26 mouse cellular contexts compared by ENCODE assay signal in genomic region chr1:148664409-148664808, GRCm38 (mm10).
"Had no signal": no experiment of that assay in that cellular context is flagged by ENCODE, and none has a peak within 500 bp of the region (broad histone marks: within the 10 kb centered on the region; RNA-seq: fewer than 3 reads in every experiment).

No protein-coding gene starts in this region.

- H3K4me2 ChIP-seq: heart, embryonic 12.5 days; hindbrain, embryonic 13.5 days; hindbrain, embryonic 15.5 days; intestine, embryonic 15.5 days; limb, embryonic 13.5 days; limb, embryonic 15.5 days; liver, embryonic 12.5 days had no signal

- H3K27ac ChIP-seq: gastrocnemius, adult 2 months; heart, embryonic 10.5 days; hindbrain, embryonic 10.5 days; hindbrain, embryonic 13.5 days; hindbrain, embryonic 15.5 days; intestine, embryonic 15.5 days; layer of hippocampus, adult 2 months; limb, embryonic 13.5 days; limb, embryonic 15.5 days; liver, embryonic 12.5 days; liver, embryonic 14.5 days had no signal

- H3K4me1 ChIP-seq: heart, embryonic 10.5 days; heart, embryonic 12.5 days; hindbrain, embryonic 10.5 days; hindbrain, embryonic 13.5 days; hindbrain, embryonic 15.5 days; intestine, embryonic 15.5 days; limb, embryonic 13.5 days; limb, embryonic 15.5 days; liver, embryonic 12.5 days had no signal

- H3K4me3 ChIP-seq: gastrocnemius, adult 2 months; heart, embryonic 10.5 days; heart, embryonic 12.5 days; hindbrain, embryonic 10.5 days; hindbrain, embryonic 13.5 days; hindbrain, embryonic 15.5 days; intestine, embryonic 15.5 days; layer of hippocampus, adult 2 months; limb, embryonic 13.5 days; limb, embryonic 15.5 days; liver, embryonic 12.5 days had no signal

- H3K27me3 ChIP-seq: heart, embryonic 12.5 days; hindbrain, embryonic 13.5 days; hindbrain, embryonic 15.5 days; intestine, embryonic 15.5 days; limb, embryonic 13.5 days; limb, embryonic 15.5 days; liver, embryonic 12.5 days had no signal

- ATAC-seq: inflammation-experienced regulatory T-cells, adult 6 months; intestine, embryonic 15.5 days; intestine, postnatal 0 days; liver, embryonic 12.5 days had no signal

- H3K9ac ChIP-seq: heart, embryonic 12.5 days; hindbrain, embryonic 13.5 days; hindbrain, embryonic 15.5 days; intestine, embryonic 15.5 days; limb, embryonic 13.5 days; limb, embryonic 15.5 days; liver, embryonic 12.5 days; liver, embryonic 14.5 days had no signal

- DNase-seq: gastrocnemius, adult 2 months; gastrocnemius, postnatal 10 days; gastrocnemius, postnatal 25 days; heart, adult 18-20 months; heart, postnatal 10 days; heart, postnatal 4 days; kidney, adult 18-20 months; kidney, adult 8-10 months; kidney, postnatal 10 days; kidney, postnatal 25 days; kidney, postnatal 4 days; layer of hippocampus, postnatal 36 days; left cerebral cortex, postnatal 4 days had no signal

- H3K9me3 ChIP-seq: heart, embryonic 10.5 days; heart, embryonic 12.5 days; hindbrain, embryonic 10.5 days; hindbrain, embryonic 13.5 days; hindbrain, embryonic 15.5 days; intestine, embryonic 15.5 days; limb, embryonic 13.5 days; limb, embryonic 15.5 days; liver, embryonic 12.5 days had no signal

- H3K36me3 ChIP-seq: heart, embryonic 10.5 days; heart, embryonic 12.5 days; hindbrain, embryonic 10.5 days; hindbrain, embryonic 13.5 days; hindbrain, embryonic 15.5 days; intestine, embryonic 15.5 days; limb, embryonic 13.5 days; limb, embryonic 15.5 days; liver, embryonic 12.5 days had no signal
